Mouse (Mus musculus) MEL (cell line): ENCODE data around the gene Inip. TPM values are rescaled to one million over a fixed set of nuclear protein-coding genes. Genes with fewer than 3 reads are reported as not detected.

Source experiments
- DNase-seq: peaks from one replicate; pipeline ENCODE4 v3.0.0; 2011; ENCODE audit warnings: low read depth, low spot score
- H3K27ac ChIP-seq: 2 replicates; pipeline ENCODE4 v1.5.1; 2012; ENCODE audit warnings: low read depth, mild to moderate bottlenecking, control low read depth, low read length, moderate library complexity; ENCODE audit not compliant: control insufficient read depth
- H3K27me3 ChIP-seq, 2 experiments: fragments of 150-350 bp in 1 of 2; sonication (generic) in 1 of 2; 2 replicates each; pipeline ENCODE4 v1.6.1; 2012; ENCODE audit warnings: low read length in 2 of 2, mild to moderate bottlenecking in 2 of 2, improper control_type of control experiment in 1 of 2, moderate library complexity in 1 of 2; ENCODE audit not compliant: insufficient read depth in 2 of 2, control insufficient read depth in 1 of 2
- H3K36me3 ChIP-seq, 2 experiments: 2 replicates each; pipeline ENCODE4 v1.6.1; 2012 to 2014; ENCODE audit warnings: low read length in 2 of 2, improper control_type of control experiment in 1 of 2, inconsistent platforms in 1 of 2, mild to moderate bottlenecking in 1 of 2; ENCODE audit not compliant: insufficient read depth in 2 of 2, control insufficient read depth in 1 of 2
- H3K4me1 ChIP-seq, 2 experiments: fragments of 150-350 bp in 1 of 2; sonication (generic) in 1 of 2; 2 replicates each; pipeline ENCODE4 v1.6.1; 2012; ENCODE audit warnings: low read length in 2 of 2, improper control_type of control experiment in 1 of 2, mild to moderate bottlenecking in 1 of 2; ENCODE audit not compliant: insufficient read depth in 2 of 2, control insufficient read depth in 1 of 2
- H3K4me3 ChIP-seq, 2 experiments: fragments of 150-350 bp in 1 of 2; sonication (generic) in 1 of 2; 2 replicates each; pipeline ENCODE4 v1.5.1; 2012; ENCODE audit warnings: low read depth in 2 of 2, low read length in 2 of 2, mild to moderate bottlenecking in 2 of 2, moderate library complexity in 2 of 2, control low read depth in 1 of 2, improper control_type of control experiment in 1 of 2; ENCODE audit not compliant: control insufficient read depth in 1 of 2, insufficient read depth in 1 of 2
- H3K79me2 ChIP-seq: 2 replicates; pipeline ENCODE4 v1.6.1; 2012; ENCODE audit warnings: mild to moderate bottlenecking, low read length, moderate library complexity; ENCODE audit not compliant: control insufficient read depth, poor library complexity, insufficient read depth
- H3K9ac ChIP-seq: 2 replicates; pipeline ENCODE4 v1.6.1; 2012; ENCODE audit warnings: low read depth, mild to moderate bottlenecking, control low read depth, low read length, moderate library complexity; ENCODE audit not compliant: control insufficient read depth, poor library complexity, severe bottlenecking
- H3K9me3 ChIP-seq: fragments of 150-350 bp; sonication (generic); replicated peaks from 2 replicates; pipeline ENCODE4 v1.6.1; 2012; ENCODE audit warnings: mild to moderate bottlenecking, low read length, improper control_type of control experiment, moderate library complexity; ENCODE audit not compliant: insufficient read depth
- BHLHE40 ChIP-seq: IDR thresholded peaks from 2 replicates; pipeline ENCODE4 v1.6.1; 2012; ENCODE audit warnings: low read depth, mild to moderate bottlenecking, inconsistent platforms, low read length, improper control_type of control experiment, borderline replicate concordance
- CTCF ChIP-seq, 3 experiments: IDR thresholded peaks in 2 of 3; conservative IDR thresholded peaks in 1 of 3; 2 replicates each; pipeline ENCODE4 v1.5.1; 2011 to 2012; ENCODE audit warnings: low read length in 3 of 3, low read depth in 2 of 3, mild to moderate bottlenecking in 2 of 3, improper control_type of control experiment in 1 of 3, inconsistent platforms in 1 of 3, mixed read lengths in 1 of 3, moderate library complexity in 1 of 3; ENCODE audit not compliant: control insufficient read depth in 1 of 3, insufficient read depth in 1 of 3, poor library complexity in 1 of 3, severe bottlenecking in 1 of 3
- E2F4 ChIP-seq: IDR thresholded peaks from 2 replicates; pipeline ENCODE4 v1.6.1; 2011; ENCODE audit warnings: low read depth, low read length, improper control_type of control experiment, borderline replicate concordance
- GABPA ChIP-seq: IDR thresholded peaks from 2 replicates; pipeline ENCODE4 v1.6.1; 2012; ENCODE audit warnings: low read depth, mild to moderate bottlenecking, inconsistent platforms, low read length, improper control_type of control experiment, moderate library complexity
- HCFC1 ChIP-seq: IDR thresholded peaks from 2 replicates; pipeline ENCODE4 v1.6.1; 2012; ENCODE audit warnings: low read depth, mild to moderate bottlenecking, inconsistent platforms, low read length, improper control_type of control experiment, moderate library complexity
- JUND ChIP-seq: IDR thresholded peaks from 2 replicates; pipeline ENCODE4 v1.6.1; 2011; ENCODE audit warnings: low read depth, mild to moderate bottlenecking, improper control_type of control experiment, low read length
- MAX ChIP-seq: IDR thresholded peaks from 2 replicates; pipeline ENCODE4 v1.6.1; 2011; ENCODE audit warnings: low read length, improper control_type of control experiment
- MXI1 ChIP-seq: IDR thresholded peaks from 2 replicates; pipeline ENCODE4 v1.6.1; 2011; ENCODE audit warnings: mild to moderate bottlenecking, low read depth, low read length, improper control_type of control experiment
- MYC ChIP-seq: IDR thresholded peaks from 2 replicates; pipeline ENCODE4 v1.6.1; 2011; ENCODE audit warnings: low read depth, mild to moderate bottlenecking, low read length, improper control_type of control experiment, moderate library complexity
- POLR2A ChIP-seq, 2 experiments: IDR thresholded peaks; 2 replicates each; pipeline ENCODE4 v1.6.1; 2011 to 2012; ENCODE audit warnings: low read length in 2 of 2, mild to moderate bottlenecking in 2 of 2, control low read depth in 1 of 2, improper control_type of control experiment in 1 of 2, low read depth in 1 of 2, moderate library complexity in 1 of 2; ENCODE audit not compliant: control insufficient read depth in 1 of 2, insufficient read depth in 1 of 2, poor library complexity in 1 of 2
- POLR2AphosphoS2 ChIP-seq: IDR thresholded peaks from 2 replicates; pipeline ENCODE4 v1.6.1; 2011; ENCODE audit warnings: low read length, improper control_type of control experiment
- RAD21 ChIP-seq: IDR thresholded peaks from 2 replicates; pipeline ENCODE4 v1.6.1; 2011; ENCODE audit warnings: mild to moderate bottlenecking, low read depth, low read length, improper control_type of control experiment
- SMC3 ChIP-seq: IDR thresholded peaks from 2 replicates; pipeline ENCODE4 v1.6.1; 2011; ENCODE audit warnings: low read depth, low read length, improper control_type of control experiment
- UBTF ChIP-seq: IDR thresholded peaks from 2 replicates; pipeline ENCODE4 v1.6.1; 2012; ENCODE audit warnings: low read depth, mild to moderate bottlenecking, inconsistent platforms, low read length, improper control_type of control experiment, moderate library complexity, borderline replicate concordance; ENCODE audit not compliant: insufficient read depth
- USF1 ChIP-seq: IDR thresholded peaks from 2 replicates; pipeline ENCODE4 v1.6.1; 2014; ENCODE audit warnings: low read depth, mild to moderate bottlenecking, inconsistent platforms, low read length, improper control_type of control experiment, moderate library complexity
- USF2 ChIP-seq, 2 experiments: IDR thresholded peaks; 2 replicates each; pipeline ENCODE4 v1.6.1; 2011 to 2012; ENCODE audit warnings: improper control_type of control experiment in 2 of 2, low read length in 2 of 2, borderline replicate concordance in 1 of 2, inconsistent platforms in 1 of 2, low read depth in 1 of 2, mild to moderate bottlenecking in 1 of 2; ENCODE audit not compliant: insufficient read depth in 1 of 2
- ZC3H11A ChIP-seq: IDR thresholded peaks from 2 replicates; pipeline ENCODE4 v1.6.1; 2012; ENCODE audit warnings: low read depth, mild to moderate bottlenecking, inconsistent platforms, low read length, improper control_type of control experiment
- polyA plus RNA-seq, 2 experiments: library from polyadenylated mRNA; stranded (reverse) in 1 of 2; unstranded in 1 of 2; fragments of >175 nt in 1 of 2; fragments of >200 nt in 1 of 2; gene quantifications; 2 replicates each; pipeline versions ENCODE4 v1.2.1 to v1.2.4; 2012; ENCODE audit warnings: low replicate concordance in 2 of 2, low read depth in 1 of 2; ENCODE audit not compliant: insufficient read length in 2 of 2, insufficient read depth in 1 of 2, missing spikeins in 1 of 2
- total RNA-seq: library from RNA; depleted of rRNA; stranded (reverse); fragments of 300-350 nt; gene quantifications from 2 replicates; pipeline ENCODE4 v1.2.3, GENCODE M21; 2012

Inip gene
- total and polyA plus RNA-seq, 3 experiments: 42.4 to 50.3 TPM; not detected in 1

DNA sequence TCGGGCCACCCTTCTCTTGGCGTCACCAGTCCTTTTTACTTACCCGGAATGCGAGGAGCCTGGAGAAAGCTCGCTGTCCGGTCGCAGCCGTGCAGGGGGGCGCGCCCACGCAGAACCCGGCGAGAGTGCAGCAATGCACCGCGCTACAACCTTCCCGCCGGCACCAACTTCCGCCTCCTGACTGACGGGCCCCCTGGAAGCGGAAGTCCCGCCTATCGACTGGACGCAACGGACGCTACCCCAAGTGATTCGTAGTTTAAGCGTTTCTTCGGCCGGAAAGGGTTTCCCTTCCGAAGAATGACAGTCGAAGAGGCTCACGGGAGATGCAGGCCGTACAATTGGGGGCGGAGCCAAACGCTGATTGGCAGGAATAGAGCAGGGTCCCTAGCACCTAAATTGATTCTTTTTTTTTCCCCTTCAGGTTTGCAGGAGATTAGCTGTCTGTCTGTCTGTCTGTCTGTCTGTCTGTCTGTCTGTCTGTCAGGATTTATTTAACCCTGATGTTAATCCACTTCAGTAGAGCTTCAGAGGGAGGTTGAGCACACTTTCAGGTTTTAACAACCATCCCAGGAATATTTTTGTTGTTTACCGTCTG is 17.6 kb downstream of the Inip start (continued):
- TF ChIP-seq GABPA: no peak
- TF ChIP-seq USF1: 0 out of 2 replicates have a peak, but pooled peaks have one; percentile 14
- 0 out of 2 replicates have a peak, but pooled peaks have one; percentile 11 for TF ChIP-seq BHLHE40
- TF ChIP-seq, all 39 proteins: peak for 19

DNA sequence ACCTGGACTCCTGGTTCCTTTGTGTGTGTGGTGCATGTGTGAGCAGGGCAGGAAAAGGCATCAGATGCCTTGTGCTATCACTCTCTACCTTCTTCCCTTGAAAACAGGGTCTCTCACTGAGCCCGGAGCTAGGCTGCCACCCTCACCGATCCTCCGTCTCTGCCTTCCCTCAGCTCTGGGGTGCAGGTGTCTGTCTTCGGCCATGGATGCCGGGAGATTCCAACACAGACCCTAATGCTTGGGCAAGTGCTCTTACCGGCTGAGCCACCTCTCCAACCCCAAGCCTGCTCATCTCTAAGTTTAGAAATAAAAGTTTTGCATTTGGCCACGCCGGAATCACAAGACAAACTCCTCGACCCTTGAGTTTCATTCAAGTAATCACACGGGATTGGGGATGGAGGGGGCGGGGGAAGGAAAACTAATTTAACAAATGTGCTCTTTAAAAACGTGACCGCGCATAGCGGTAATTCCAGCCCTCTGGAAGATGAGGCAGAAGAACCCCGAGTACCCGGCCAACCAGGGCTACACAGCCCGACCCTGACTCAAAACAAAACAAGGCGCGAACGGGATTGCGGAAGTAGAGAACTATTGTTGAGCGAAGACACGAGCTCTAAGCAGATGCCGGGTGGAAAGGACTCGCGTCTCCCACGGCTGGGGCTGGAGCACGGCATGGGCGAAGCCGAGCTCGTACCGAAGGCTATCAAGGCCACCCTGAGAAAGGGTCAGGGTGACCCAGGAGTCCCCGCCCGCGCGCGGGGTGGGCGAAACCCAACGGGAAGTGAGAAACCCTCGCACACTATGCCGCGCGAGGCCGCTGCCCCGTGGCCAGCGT is 18.3 kb downstream of the Inip start:
- Histone ChIP-seq H3K27ac (peak overlapping the region; percentile 40), H3K4me3 (peak overlapping the region; percentile 84 to 95)
- DNase-seq: peak; percentile 77
- TF ChIP-seq USF2 (IDR thresholded peaks at IDR 0.05; ENCODE audit: borderline replicate concordance in 1 of 2, insufficient read depth in 1 of 2, low read depth in 1 of 2, low read length in 2 of 2) (no peak), UBTF (no peak), POLR2A (IDR thresholded peaks at IDR 0.05; ENCODE audit: control insufficient read depth in 1 of 2, insufficient read depth in 1 of 2, low read depth in 1 of 2, low read length in 2 of 2, poor library complexity in 1 of 2) (no peak), POLR2AphosphoS2 (no peak), JUND (no peak), E2F4 (peak; percentile 13; the same call in 1 of the 2 replicates), HCFC1 (no peak), MYC (peak; percentile 22; the same call in 1 of the 2 replicates), MAX (peak; percentile 63; the same call in 1 of the 2 replicates), MXI1 (peak; percentile 83)
- TF ChIP-seq, all 39 proteins: peak for 4
- peaks cover 16 to 45% of the 10 kb centered on the region in 2 experiments for H3K36me3 ChIP-seq
- H3K27me3 ChIP-seq: no peaks in the 10 kb centered on the region
- H3K9me3 ChIP-seq: no peaks in the 10 kb centered on the region
- peak overlapping the region; percentile 98 for H3K9ac ChIP-seq
- H3K79me2 ChIP-seq: peaks cover 47% of the 10 kb centered on the region
- H3K4me1 ChIP-seq: peaks cover 16 to 19% of the 10 kb centered on the region in 2 experiments

DNA sequence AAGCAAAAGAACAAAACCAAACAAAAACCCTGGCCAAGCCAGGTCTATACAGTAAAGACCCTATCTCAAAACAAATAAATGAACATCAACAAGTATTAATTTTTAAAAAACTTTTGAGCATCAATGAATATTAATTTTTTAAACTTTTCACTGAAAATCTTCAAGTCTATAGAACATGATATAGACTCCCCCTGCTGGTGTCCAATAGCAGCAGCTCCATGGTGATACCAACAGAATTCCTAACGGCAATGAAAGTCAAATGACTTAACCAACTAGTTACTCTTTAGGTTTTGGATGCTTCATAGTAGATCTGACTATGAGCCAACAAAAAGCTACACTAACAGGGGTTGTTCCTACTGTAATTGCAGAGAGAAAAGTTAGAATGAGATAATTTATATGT is 20.8 kb downstream of the Inip start:
- TF ChIP-seq BHLHE40 (no peak), RAD21 (peak; percentile 48), SMC3 (peak; percentile 63), CTCF (IDR thresholded peaks at IDR 0.05 in 2 of 3, conservative IDR thresholded peaks at IDR 0.05 in 1 of 3; ENCODE audit: control insufficient read depth in 1 of 3, insufficient read depth in 1 of 3, low read depth in 2 of 3, low read length in 3 of 3, poor library complexity in 1 of 3, severe bottlenecking in 1 of 3) (peak in 2 of 3 experiments; percentile 46 to 62; a peak in 4 of 6 replicates), ZC3H11A (peak; percentile 31), MXI1 (no peak)
- Histone ChIP-seq H3K9me3 (no peaks in the 10 kb centered on the region), H3K4me1 (peaks cover 16 to 17% of the 10 kb centered on the region in 2 experiments)

More for the DNA sequence above, 20.8 kb downstream of the Inip start:
- DNase-seq: peak; percentile 42
- Histone ChIP-seq H3K79me2 (peaks cover 68% of the 10 kb centered on the region), H3K27ac (no peak overlapping the region), H3K27me3 (no peaks in the 10 kb centered on the region), H3K36me3 (peaks cover 28 to 39% of the 10 kb centered on the region in 2 experiments), H3K9ac (peak overlapping the region; percentile 33), H3K4me3 (no peak overlapping the region)
